Mouse (Mus musculus): ENCODE data around the gene 1700102P08Rik.

The 1700102P08Rik gene

DNA sequence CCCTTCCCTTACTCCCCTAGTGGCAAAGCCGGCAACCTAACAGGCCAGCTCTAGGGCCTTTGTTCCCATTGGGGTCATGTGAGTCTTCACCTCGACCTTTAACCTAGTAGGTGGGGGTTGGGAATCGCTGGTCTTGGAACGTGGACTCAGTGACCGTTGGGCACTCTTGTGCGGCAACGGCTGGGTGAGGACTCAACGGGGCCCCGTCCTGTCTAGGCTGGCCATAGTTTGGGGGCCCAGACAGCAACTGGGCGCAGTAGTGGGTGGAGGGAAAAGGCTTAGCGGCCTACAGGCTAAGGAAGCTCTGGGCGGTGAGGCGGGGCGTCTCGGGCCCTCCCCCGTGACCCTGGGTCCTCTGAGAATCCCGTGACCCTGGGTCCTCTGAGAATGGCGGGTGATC is at the start of gene 1700102P08Rik:
TSS of gene 1700102P08Rik (plus strand) at position 130 of the 400 bp plus-strand sequence.
- in situ Hi-C loops (cut with MboI, MseI), result no loop called here

DNA sequence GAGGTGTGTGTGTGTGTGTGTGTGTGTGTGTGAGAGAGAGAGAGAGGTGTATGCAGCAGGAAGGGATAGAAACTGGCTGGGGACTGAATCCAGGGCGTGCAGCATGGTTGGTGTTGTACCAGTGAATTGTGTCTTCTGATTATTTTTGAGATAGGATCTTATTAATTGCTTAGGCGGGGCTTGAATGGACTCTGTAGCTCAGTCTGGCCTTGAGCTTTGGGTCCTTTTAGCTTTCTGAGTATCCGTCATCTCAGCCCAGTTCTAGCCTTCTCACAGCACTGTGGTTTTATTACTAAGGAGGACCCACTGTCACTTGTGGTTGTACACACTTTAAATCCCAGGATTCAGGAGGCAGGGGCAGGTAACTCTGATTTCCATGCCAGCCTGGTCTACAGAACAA is 49.3 kb upstream of the 1700102P08Rik start:
- in situ Hi-C loops (cut with MboI, MseI), result loop anchor here (5.0 kb wide), 1 partner anchor 36 kb away; the partner anchor contains the start of genes Rhoa and Tcta

DNA sequence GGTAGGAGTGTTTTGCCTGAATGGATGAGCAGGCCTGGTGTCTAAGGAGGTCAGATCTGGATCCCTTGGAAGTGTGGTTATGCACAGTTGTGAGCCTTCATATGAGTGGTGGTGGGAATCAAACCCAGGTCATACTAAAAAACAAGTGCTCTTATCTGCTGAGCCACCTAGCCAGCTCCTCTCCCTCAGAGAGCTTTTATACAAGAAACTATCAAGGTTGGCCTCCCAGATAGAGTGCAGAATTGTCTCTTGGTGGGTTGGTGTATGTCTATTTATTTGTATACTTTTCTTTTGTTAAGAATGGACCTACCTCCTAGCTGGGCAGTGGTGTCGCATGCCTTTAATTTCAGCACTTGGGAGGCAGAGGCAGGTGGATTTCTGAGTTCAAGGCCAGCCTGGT is 48.8 kb upstream of the 1700102P08Rik start:
- in situ Hi-C loops (cut with MboI, MseI), result loop anchor here (5.0 kb wide), 1 partner anchor 37 kb away; the partner anchor contains the start of genes Rhoa and Tcta

DNA sequence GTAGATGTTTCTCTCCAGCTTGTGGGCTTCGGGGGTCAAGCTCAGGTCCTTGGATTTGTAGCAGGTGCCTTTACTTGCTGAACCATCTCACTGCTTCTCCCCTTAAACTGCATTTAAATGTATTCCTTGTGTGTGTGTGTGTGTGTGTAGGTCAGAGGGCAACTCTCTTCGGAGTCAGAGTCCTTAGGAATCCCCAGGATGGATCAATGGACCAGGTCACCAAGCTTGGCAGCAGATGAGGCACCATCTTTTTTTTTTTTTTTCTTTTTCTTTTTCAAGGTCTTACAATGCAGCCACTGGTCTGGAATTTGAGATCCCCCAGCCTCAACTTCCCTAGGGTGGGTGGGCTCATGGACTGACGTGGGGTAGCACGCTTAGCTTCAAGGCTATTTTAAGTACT is 48.1 kb upstream of the 1700102P08Rik start:
- in situ Hi-C loops (cut with MboI, MseI), result loop anchor here (5.0 kb wide), 1 partner anchor 37 kb away; the partner anchor contains the start of genes Rhoa and Tcta

DNA sequence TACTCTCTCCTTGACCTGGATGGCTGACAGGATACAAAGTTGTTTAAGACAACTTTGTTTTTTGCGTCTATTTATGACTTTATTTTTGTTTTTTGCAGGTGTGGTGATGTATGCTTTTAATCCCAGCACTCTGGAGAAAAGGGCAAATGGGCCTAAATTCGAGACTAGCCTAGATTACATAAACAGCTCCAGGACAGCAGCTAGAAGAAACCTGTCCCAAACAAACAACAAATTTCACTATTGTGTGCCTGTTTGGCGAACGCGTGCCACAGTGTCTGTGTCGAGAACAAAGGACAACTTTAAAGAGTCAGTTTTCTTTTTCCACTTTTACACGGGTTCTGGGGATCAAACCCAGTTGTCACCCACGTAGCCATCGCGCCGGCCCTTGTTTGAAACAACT is 45.6 kb upstream of the 1700102P08Rik start:
- in situ Hi-C loops (cut with MboI, MseI), result no loop called here

DNA sequence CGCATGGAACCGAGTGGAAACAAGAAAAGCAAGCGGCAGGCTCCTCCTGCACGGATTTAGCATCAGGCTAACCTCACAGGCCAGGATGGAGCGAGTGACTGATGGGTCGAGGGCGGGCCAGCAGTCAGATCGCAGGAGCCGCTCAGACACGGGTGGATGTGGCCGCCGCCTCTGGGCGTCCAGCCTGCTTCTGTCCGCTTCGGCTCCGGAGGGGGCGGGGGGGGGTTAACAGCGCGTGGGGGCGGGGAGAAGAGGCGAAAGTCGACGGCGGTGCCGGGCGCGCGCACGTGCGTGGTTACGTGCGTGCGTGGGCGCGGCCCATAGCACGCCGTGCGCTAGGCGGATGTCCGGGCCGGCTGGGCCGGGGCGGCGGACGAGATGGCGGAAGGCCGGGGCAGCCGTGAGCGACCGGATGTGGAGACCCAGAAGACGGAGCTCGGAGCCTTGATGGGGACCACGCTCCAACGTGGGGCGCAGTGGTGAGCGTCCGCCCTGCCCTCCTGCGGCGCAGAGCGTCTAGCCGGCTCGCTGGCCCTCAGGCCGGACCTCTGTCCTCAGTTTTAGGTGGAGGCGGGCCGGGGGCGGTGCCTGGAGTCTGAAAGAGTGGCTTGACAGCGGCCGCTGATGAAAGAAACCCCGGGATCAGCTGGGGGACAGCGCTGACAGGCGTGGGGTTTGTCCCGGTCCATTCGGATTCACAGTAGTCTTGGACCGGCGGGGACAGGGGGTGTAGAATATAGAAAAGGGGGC is 44.9 kb upstream of the 1700102P08Rik start, which contains the start of gene Usp4:
TSS of gene Usp4 (plus strand) at position 314 of the 750 bp plus-strand sequence.
- in situ Hi-C loops (cut with MboI, MseI), result no loop called here

DNA sequence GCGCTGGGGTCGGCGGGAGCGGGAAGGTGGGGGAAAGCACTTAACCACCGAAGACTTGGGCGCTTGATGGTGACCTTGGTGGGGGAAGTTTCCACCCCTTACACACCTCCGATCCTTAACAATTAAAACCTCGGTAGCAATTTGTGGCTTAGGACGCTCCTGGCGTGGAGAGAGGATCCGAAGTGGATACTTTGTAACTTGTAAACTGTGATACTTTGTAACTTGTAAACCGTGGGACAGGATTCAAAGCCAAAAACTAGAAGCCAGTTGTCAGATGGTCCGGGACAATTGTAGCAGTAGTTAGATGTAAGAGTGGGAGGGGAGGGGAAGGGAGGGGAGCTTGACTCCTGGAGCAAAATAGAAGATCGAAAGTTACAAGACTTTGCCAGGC is 44.3 kb upstream of the 1700102P08Rik start:
- in situ Hi-C loops (cut with MboI, MseI), result no loop called here

DNA sequence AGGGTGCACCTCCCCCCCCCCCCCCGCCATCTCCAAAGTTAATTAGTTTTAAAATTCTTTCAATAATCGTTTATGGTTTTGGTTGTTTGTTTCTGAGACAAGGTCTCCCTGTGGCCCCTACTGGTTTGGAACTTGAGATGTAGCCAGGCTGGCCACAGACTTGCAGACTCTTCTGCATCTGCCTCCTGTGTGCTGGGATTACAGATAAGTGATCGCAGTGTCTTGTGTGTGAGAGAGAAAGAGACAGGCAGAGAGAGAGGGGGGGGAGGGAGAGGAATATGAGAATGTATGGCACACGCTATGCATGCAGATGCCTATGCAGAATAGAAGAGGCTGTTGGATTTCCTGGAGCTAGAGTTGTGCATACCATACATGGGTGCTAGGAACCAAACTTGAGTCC is 42.9 kb upstream of the 1700102P08Rik start:
- in situ Hi-C loops (cut with MboI, MseI), result loop anchor here (25.0 kb wide), 1 partner anchor 563 kb away; the partner anchor contains the start of gene Tmem89

DNA sequence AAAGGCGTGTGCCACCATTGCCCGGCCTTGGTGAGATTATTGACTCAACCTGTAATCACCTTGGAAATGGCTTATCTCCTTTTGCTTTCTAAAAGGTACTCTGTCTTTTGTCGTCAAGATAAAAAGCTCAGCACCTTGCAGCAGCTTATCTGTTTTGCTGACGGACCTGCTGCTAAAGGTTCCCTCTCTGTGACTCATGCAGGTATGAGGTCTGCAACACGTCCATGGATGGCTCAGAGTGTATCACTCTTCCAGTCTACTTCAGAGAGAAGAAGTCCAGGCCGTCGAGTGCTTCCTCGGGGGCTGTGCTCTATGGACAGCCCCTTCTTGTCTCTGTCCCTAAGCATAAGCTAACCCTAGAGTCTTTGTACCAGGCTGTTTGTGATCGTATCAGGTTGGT is 14.4 kb upstream of the 1700102P08Rik start:
- in situ Hi-C loops (cut with MboI, MseI), result loop anchor here (5.0 kb wide), 1 partner anchor 154 kb away; no protein-coding TSS in a partner anchor

DNA sequence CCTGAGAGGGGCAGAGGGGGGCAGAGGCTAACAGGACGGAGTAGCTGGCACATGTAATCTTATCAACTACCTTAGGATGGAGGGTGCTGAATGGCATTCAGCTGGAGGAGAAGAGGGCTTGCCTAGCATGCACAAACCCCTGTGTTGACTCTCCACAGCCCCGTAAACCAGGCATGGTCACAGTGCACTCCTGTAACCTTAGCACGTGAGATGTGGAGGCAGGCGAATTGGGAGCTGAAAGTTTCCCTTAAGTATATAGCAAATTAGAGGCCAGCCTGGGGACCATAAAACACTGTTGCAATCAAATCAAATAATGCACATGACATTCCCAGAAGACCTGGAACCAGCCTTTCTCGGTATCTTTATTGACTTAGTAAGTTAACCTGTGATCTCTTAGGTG is 13.9 kb upstream of the 1700102P08Rik start:
- in situ Hi-C loops (cut with MboI, MseI), result loop anchor here (5.0 kb wide), 1 partner anchor 154 kb away; no protein-coding TSS in a partner anchor

DNA sequence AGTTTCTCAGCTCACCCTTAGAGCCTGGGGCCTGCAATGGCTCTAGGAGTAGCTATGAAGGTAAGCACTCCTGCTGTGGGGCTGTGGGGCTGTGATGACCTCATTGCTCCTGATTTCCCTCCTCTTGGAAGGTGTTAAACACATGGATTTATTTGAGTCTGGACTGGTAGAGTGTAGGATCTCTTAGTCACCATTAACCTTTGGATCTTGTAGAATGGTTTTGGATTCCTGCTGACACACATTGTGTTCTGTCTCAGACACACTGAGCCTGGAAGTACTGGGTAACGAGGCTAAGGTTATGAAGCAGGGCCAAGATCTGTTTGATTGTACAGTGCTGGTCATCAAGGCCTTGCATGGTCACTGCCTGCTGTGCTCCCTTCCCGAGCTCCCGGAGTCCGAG is 13.3 kb upstream of the 1700102P08Rik start:
- in situ Hi-C loops (cut with MboI, MseI), result loop anchor here (5.0 kb wide), 1 partner anchor 153 kb away; no protein-coding TSS in a partner anchor

DNA sequence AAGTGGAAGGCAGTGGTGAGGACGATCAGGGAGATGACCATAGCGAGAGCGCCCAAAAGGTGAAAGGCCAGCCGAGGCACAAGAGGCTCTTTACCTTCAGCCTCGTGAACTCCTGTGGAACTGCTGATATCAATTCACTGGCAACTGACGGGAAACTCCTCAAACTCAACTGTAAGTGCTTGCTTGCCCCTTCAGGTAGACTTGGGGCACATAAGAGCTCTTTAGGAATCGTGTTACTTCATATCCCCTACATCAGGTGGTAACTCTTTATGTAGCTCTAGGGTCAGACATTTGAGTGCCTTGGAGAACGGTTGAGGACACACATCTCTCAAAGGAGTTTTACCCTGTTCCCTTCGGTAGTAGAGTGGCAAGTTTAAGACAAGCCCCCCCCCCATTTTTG is 11.2 kb upstream of the 1700102P08Rik start:
- in situ Hi-C loops (cut with MboI, MseI), result loop anchor here (10.0 kb wide), 1 partner anchor 537 kb away; no protein-coding TSS in a partner anchor

DNA sequence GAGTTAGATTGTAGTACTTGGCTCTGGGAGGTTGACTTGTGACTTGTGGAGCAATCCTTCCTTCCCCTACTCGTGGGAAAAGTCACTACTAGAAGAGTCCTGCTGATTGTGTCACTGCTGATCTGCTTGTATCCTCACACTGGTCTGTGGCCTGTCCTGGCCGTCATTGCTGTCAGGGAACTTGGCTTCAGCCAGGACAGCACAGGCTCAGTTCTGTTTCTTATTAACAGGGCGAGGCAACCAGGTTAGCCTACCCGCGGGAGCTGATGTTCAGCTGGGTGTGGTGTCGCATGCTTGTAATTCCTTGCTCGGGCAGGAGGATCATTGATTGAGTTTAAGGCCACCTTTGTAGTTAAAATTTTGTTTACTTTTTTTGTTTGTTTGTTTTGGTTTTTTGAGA is 7.6 kb upstream of the 1700102P08Rik start:
- in situ Hi-C loops (cut with MboI, MseI), result loop anchor here (10.0 kb wide), 1 partner anchor 540 kb away; no protein-coding TSS in a partner anchor

DNA sequence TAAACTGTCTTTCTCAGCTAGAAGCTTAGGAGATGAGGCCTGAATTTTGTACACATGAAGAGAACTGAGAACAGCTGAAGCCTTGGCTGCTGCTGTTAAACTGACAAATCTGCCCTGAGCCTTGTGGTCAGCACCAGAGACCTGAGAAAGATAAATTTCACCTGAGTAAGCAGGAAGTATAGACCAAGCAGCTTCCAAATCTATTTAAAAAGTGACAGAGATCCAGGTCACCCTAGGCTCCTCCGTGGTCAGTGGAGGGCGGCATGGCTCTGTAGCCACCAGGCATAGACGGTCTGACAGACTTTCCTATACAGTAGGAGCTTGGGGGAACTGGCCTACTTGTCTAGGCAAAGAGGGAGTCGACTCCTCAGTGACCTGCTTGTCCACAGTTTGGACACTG is 5.8 kb upstream of the 1700102P08Rik start:
- in situ Hi-C loops (cut with MboI, MseI), result loop anchor here (10.0 kb wide), 1 partner anchor 542 kb away; no protein-coding TSS in a partner anchor

DNA sequence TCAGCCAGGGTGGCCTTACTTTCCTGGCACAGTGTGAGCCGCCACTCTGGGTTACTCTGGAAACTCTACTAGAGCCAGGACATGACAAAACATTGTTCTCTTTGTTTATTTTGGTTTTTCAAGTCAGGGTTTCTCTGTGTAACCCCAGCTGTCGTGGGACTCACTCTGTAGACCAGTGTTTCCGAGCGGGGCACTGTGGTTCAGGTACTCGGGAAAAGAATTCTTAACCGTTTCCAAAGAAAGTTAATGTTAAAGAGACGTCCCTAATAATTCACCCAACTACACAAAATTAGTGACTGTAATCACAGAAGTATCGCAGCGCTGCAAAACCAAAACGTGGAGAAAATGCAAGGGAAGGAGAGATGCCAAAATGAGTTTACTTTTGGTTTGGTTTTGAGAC is 4.0 kb upstream of the 1700102P08Rik start:
- in situ Hi-C loops (cut with MboI, MseI), result loop anchor here (10.0 kb wide), 1 partner anchor 544 kb away; no protein-coding TSS in a partner anchor

DNA sequence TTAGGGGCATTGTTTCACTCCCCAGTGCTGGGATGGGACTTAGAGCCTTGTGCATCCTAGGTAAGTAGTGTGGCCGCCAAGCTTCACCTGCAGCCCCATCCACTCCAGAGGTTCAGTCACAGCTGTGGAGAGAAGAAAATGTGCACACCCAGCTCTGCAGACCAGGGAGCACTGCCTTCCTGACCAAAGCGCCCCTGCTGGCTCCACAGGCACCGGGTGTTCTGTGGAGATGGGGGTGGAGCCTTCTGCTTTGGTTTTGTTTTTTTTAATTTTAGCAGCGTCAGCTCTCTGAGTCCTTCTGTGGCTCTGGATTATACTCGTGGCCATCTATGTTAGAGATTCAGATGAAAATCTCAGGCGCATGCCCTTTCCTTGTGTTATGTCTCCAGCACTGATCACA is 3.4 kb upstream of the 1700102P08Rik start:
- in situ Hi-C loops (cut with MboI, MseI), result loop anchor here (10.0 kb wide), 1 partner anchor 544 kb away; no protein-coding TSS in a partner anchor

DNA sequence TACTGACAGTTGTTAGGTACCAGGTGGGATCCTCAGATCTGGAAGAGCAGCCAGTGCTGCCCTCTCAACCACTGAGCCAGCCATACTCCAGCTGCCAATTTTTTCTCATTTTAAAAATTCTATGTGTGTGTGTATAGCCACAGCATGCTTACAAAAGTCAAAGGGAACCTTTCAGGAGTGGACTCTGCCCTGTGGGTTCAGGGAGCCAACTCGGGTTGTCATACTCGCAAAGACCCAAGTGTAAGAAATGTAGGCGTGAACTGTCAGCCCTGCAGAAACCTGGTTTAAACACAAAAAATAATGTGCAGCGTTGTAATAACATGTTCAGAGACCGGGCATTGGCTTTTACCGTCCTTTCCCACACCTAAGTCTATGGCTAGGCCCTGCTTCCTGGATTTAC is 1.6 kb downstream of the 1700102P08Rik start:
- in situ Hi-C loops (cut with MboI, MseI), result no loop called here

DNA sequence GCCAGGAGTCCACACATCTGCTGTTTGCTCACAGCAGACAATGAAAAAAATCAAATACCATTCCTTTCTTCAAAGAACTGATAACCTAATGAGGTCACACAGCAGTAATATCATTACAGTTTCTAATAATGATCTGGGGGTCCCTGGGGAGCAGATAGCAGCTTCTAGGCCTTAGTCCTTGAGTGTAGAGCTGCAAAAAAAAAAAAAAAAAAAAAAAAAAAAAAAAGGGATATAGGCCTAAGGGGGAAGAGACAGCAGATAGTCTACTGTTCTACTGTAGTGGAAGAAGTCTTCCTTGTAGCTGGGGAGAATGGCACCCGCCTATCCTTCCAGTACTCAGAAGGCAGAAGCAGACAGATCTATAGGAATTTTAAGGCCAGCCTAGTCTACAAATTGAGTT is 2.8 kb downstream of the 1700102P08Rik start:
- in situ Hi-C loops (cut with MboI, MseI), result no loop called here

DNA sequence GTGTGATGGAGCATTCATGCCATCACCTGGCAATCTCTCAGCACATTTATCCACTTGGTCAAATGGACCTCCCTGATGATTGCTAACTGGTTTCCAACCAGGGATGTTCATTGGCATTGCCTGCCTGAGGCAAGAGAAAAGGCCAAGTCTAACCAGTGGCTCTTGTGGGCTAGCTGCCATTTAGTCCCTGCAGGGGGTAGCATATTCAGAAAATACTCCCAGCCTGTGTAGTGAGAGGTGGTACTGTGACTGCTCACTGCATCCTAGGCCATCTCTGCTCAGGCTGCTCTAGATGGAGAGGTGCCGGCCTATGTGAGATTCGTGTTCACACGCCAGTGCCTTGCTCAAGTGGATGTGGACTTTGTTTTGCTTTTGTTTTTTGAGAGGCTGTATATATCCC is 5.7 kb downstream of the 1700102P08Rik start:
- in situ Hi-C loops (cut with MboI, MseI), result no loop called here

DNA sequence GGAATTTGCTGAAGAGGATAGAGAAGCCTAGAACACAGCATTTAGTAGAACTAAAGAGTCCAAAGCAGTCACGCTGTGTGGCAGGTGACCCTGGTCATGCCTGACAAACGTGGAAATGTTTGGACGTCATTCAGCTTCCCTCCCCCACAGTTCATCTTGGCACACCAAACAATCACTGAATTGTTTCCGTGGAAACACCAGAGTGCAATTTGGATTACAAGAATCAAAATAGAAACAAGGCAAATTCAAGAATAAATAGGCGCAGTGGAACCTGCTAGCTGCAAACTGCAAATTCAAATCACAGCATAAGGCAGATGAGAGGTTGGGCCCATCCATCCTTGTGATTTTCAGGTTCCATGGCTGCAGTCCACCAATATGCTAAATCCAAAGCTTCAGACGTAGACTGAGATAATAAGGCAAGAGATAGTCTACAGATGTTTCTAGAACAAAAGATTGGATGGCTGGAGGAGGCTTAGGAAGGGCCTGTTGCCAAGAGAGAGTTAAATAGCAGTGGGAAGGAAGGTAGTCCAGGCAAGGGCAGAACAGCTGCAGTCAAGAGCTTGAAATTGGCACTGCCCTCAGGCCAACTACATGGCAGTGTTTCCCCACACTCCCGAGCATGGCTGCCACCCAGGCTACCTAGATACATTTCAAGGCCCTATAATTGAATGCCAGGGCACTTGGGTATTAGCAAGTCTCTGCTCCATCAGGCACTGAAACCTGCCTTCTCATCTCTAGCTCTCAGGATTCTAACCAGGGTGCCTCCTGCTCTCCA is 8.8 kb downstream of the 1700102P08Rik start:
- in situ Hi-C loops (cut with MboI, MseI), result no loop called here

DNA sequence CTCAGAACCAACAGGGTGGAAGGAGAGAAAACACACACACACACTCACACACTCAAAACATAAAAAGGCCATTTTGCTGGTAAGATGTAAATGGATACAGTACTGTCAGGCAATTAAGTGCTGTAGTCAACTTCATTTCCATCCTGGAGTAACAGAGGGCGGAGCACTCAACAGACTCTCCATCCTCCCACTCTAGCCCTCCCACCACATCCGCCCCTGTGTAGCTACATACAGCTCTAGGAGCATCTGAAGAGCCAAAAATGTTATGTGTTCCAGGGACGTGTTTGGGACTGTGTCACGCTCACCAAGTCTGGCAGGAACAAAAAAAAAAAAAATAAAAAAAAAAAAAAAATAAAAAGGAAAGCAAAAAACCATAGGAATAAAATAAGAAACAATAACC is 10.5 kb downstream of the 1700102P08Rik start:
- in situ Hi-C loops (cut with MboI, MseI), result no loop called here

DNA sequence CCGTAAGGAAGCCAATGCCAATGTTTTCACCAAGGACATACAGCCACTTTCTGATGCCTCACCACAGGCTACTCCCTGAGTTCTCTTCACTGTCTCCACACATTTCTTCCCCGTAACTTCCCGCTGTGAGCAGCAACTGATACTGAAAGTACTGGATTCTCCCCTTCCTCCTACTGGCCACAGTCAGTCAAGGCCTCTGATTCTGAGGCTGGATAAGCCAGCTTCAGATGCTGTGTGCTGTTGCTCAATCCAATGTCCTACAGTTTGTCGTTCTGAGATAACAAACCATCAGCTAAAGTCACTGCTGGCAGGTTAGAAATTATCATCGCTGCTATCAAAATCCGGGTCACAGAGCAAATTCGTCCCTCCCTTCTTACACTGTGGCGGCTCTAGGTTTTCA is 11.8 kb downstream of the 1700102P08Rik start:
- in situ Hi-C loops (cut with MboI, MseI), result no loop called here
